Mouse (Mus musculus) urinary bladder, postnatal 14 days (tissue): ENCODE results near the gene Nelfb.

Experiments
- DNase-seq: peaks from one replicate; pipeline ENCODE4 v3.0.0; 2021; ENCODE audit warnings: low spot score

The Nelfb gene

GRCm38 (mm10) chr2:25230581-25230980 lies 19.3 kb upstream of the Nelfb start:
- DNase-seq, result no peak

GRCm38 (mm10) chr2:25229582-25229981 lies 18.3 kb upstream of the Nelfb start:
- no peak for DNase-seq

- DNase-seq, result no peak
Measured at GRCm38 (mm10) chr2:25228995-25229530, 17.8 kb upstream of the Nelfb start.

- peak; percentile 94 for DNase-seq
Measured at GRCm38 (mm10) chr2:25228431-25228889, 17.2 kb upstream of the Nelfb start.

GRCm38 (mm10) chr2:25227406-25227805 lies 16.1 kb upstream of the Nelfb start:
- no peak for DNase-seq

GRCm38 (mm10) chr2:25226864-25227263 lies 15.6 kb upstream of the Nelfb start:
- no peak for DNase-seq

- no peak for DNase-seq
Measured at GRCm38 (mm10) chr2:25225811-25226379, 14.6 kb upstream of the Nelfb start.

- DNase-seq, result peak; percentile 98
Measured at GRCm38 (mm10) chr2:25224766-25225752, 13.8 kb upstream of the Nelfb start.

GRCm38 (mm10) chr2:25224492-25224765 lies 13.1 kb upstream of the Nelfb start, which contains the start of gene Tubb4b:
Gene Tubb4b (minus strand): TSS chr2:25224702.
- DNase-seq, result no peak

- peak; percentile 90 for DNase-seq
Measured at GRCm38 (mm10) chr2:25223681-25224491, 12.6 kb upstream of the Nelfb start.

- no peak for DNase-seq
Measured at GRCm38 (mm10) chr2:25221331-25221772, 10.1 kb upstream of the Nelfb start.

GRCm38 (mm10) chr2:25218445-25218844 lies 7.2 kb upstream of the Nelfb start, which contains the start of gene Fam166a:
Gene Fam166a (plus strand): TSS chr2:25218745.
- no peak for DNase-seq

- no peak for DNase-seq
Measured at GRCm38 (mm10) chr2:25217666-25218065, 6.4 kb upstream of the Nelfb start.

- no peak for DNase-seq
Measured at GRCm38 (mm10) chr2:25214444-25214843, 3.2 kb upstream of the Nelfb start, which contains the start of gene Stpg3. Gene Stpg3 (minus strand): TSS chr2:25214637.

GRCm38 (mm10) chr2:25213266-25213865 lies 2.1 kb upstream of the Nelfb start:
- no peak for DNase-seq

GRCm38 (mm10) chr2:25210686-25211085 lies 603 bp downstream of the Nelfb start:
- DNase-seq, result no peak

- DNase-seq, result no peak
Measured at GRCm38 (mm10) chr2:25207593-25207992, 3.7 kb downstream of the Nelfb start.

GRCm38 (mm10) chr2:25203631-25204214 lies 7.6 kb downstream of the Nelfb start:
- DNase-seq, result no peak

- no peak for DNase-seq
Measured at GRCm38 (mm10) chr2:25200631-25201030, 10.7 kb downstream of the Nelfb start.

- no peak for DNase-seq
Measured at GRCm38 (mm10) chr2:25197946-25198345, 13.3 kb downstream of the Nelfb start.

GRCm38 (mm10) chr2:25197191-25197590 lies 14.1 kb downstream of the Nelfb start:
- DNase-seq, result peak; percentile 51
